In genomic region chr7:4836351-4836792, GRCm38 (mm10) we compare ENCODE assay signal across 7 mouse cellular contexts. TPM values are rescaled to one million over a fixed set of nuclear protein-coding genes. Genes with fewer than 3 reads are reported as not detected.
DNase-seq lines count a peak whose midpoint lies in the region; ATAC-seq and TF ChIP-seq lines count a peak whose summit lies in the region.

No protein-coding gene starts in this region.

- DNase-seq in Muller cell, postnatal 12 days (ENCODE audit: inconsistent ontology term) = peak; percentile 68
- DNase-seq in brain, embryonic 14.5 days (ENCODE audit: low read depth) = peak; percentile 85
- DNase-seq in limb, embryonic 11.5 days (ENCODE audit: low spot score) = peak; percentile 75
- DNase-seq in midbrain, embryonic 10.5 days (ENCODE audit: low spot score) = peak; percentile 79

- no peaks in the 10 kb centered on the region for H3K9me3 ChIP-seq in forebrain, embryonic 12.5 days
- H3K9me3 ChIP-seq in hindbrain, embryonic 13.5 days = no peaks in the 10 kb centered on the region
- no peaks in the 10 kb centered on the region for H3K9me3 ChIP-seq in limb, embryonic 11.5 days (ENCODE audit: control insufficient read depth, low read length)
- 0 out of 2 replicates have a peak, but pooled peaks cover 2% of the 10 kb centered on the region for H3K9me3 ChIP-seq in midbrain, embryonic 10.5 days (replicated peaks)

- TF ChIP-seq POLR2A in brain, embryonic 14.5 days (IDR thresholded peaks at IDR 0.05; ENCODE audit: borderline replicate concordance, extremely low read depth, insufficient read depth, insufficient read length, poor library complexity, severe bottlenecking) = peak; percentile 54; the same call in 1 of the 2 replicates
- TF ChIP-seq POLR2A in small intestine, adult 2 months (IDR thresholded peaks at IDR 0.05; ENCODE audit: low read depth, low read length) = no peak

- peak overlapping the region; percentile 60 for H3K4me3 ChIP-seq in forebrain, embryonic 12.5 days (replicated peaks)
- H3K4me3 ChIP-seq in hindbrain, embryonic 13.5 days = peak overlapping the region; percentile 62
- H3K4me3 ChIP-seq in limb, embryonic 11.5 days (ENCODE audit: low read depth, low read length) = peak overlapping the region; percentile 31
- peak overlapping the region; percentile 71 for H3K4me3 ChIP-seq in midbrain, embryonic 10.5 days
- H3K4me3 ChIP-seq in small intestine, adult 2 months (ENCODE audit: low read depth, low read length) = peak overlapping the region; percentile 60

- H3K27ac ChIP-seq in forebrain, embryonic 12.5 days = peak overlapping the region; percentile 81
- peak overlapping the region; percentile 94 for H3K27ac ChIP-seq in hindbrain, embryonic 13.5 days
- no peak overlapping the region for H3K27ac ChIP-seq in limb, embryonic 11.5 days (replicated peaks; ENCODE audit: low read depth, low read length)
- peak overlapping the region; percentile 83 for H3K27ac ChIP-seq in midbrain, embryonic 10.5 days (replicated peaks)
- no peak overlapping the region for H3K27ac ChIP-seq in small intestine, adult 2 months (ENCODE audit: insufficient read depth, low read depth, low read length)

- H3K36me3 ChIP-seq in forebrain, embryonic 12.5 days (replicated peaks) = no peaks in the 10 kb centered on the region
- H3K36me3 ChIP-seq in hindbrain, embryonic 13.5 days = peaks cover 21% of the 10 kb centered on the region
- H3K36me3 ChIP-seq in limb, embryonic 11.5 days (ENCODE audit: control insufficient read depth, insufficient read depth, low read length) = no peaks in the 10 kb centered on the region
- no peaks in the 10 kb centered on the region for H3K36me3 ChIP-seq in midbrain, embryonic 10.5 days
- no peaks in the 10 kb centered on the region for H3K36me3 ChIP-seq in small intestine, adult 2 months (ENCODE audit: control insufficient read depth, insufficient read depth, low read length)

- peak; percentile 92 for ATAC-seq in forebrain, embryonic 12.5 days (ENCODE audit: low FRiP score)
- ATAC-seq in hindbrain, embryonic 13.5 days (ENCODE audit: low FRiP score) = peak; percentile 90
- ATAC-seq in limb, embryonic 11.5 days (ENCODE audit: insufficient number of reproducible peaks, low FRiP score, low TSS enrichment, low read depth) = peak; percentile 66

- H3K4me1 ChIP-seq in forebrain, embryonic 12.5 days = peaks cover 10% of the 10 kb centered on the region
- peaks cover 26% of the 10 kb centered on the region for H3K4me1 ChIP-seq in hindbrain, embryonic 13.5 days (replicated peaks)
- peaks cover 5% of the 10 kb centered on the region; the same call in 1 of the 2 replicates for H3K4me1 ChIP-seq in limb, embryonic 11.5 days (ENCODE audit: control insufficient read depth, insufficient read depth, low read length)
- peaks cover 18% of the 10 kb centered on the region for H3K4me1 ChIP-seq in midbrain, embryonic 10.5 days
- H3K4me1 ChIP-seq in small intestine, adult 2 months (ENCODE audit: control insufficient read depth, insufficient read depth, insufficient read length, low read length) = peaks cover 6% of the 10 kb centered on the region

- H3K27me3 ChIP-seq in forebrain, embryonic 12.5 days = peaks cover 54% of the 10 kb centered on the region
- H3K27me3 ChIP-seq in hindbrain, embryonic 13.5 days = peaks cover 50% of the 10 kb centered on the region
- H3K27me3 ChIP-seq in limb, embryonic 11.5 days (ENCODE audit: control insufficient read depth, insufficient read depth, low read length) = peaks cover 46% of the 10 kb centered on the region
- H3K27me3 ChIP-seq in midbrain, embryonic 10.5 days (ENCODE audit: low read depth, poor library complexity, severe bottlenecking) = peaks cover 84% of the 10 kb centered on the region
- H3K27me3 ChIP-seq in small intestine, adult 2 months (ENCODE audit: control insufficient read depth, insufficient read depth, low read length) = peaks cover 14% of the 10 kb centered on the region; the same call in 1 of the 2 replicates

- H3K9ac ChIP-seq in forebrain, embryonic 12.5 days = peak overlapping the region; percentile 79
- peak overlapping the region; percentile 85 for H3K9ac ChIP-seq in hindbrain, embryonic 13.5 days
- peak overlapping the region; percentile 5 for H3K9ac ChIP-seq in limb, embryonic 11.5 days (ENCODE audit: low read length)

- H3K4me2 ChIP-seq in forebrain, embryonic 12.5 days = peak overlapping the region; percentile 92
- H3K4me2 ChIP-seq in hindbrain, embryonic 13.5 days = peak overlapping the region; percentile 82
- H3K4me2 ChIP-seq in limb, embryonic 11.5 days (ENCODE audit: low read depth, severe bottlenecking) = peak overlapping the region; percentile 67

- under 1% methylated on average over 51 of the region's 51 CpGs for WGBS in forebrain, embryonic 12.5 days
- under 1% methylated on average over 51 of the region's 51 CpGs for WGBS in hindbrain, embryonic 13.5 days
- WGBS in limb, embryonic 11.5 days = under 1% methylated on average over 51 of the region's 51 CpGs
- under 1% methylated on average over 51 of the region's 51 CpGs for WGBS in midbrain, embryonic 10.5 days
- WGBS in small intestine, adult 2 months = under 1% methylated on average over 48 of the region's 51 CpGs

- TF ChIP-seq CTCF in brain, embryonic 14.5 days (IDR thresholded peaks at IDR 0.05; ENCODE audit: borderline replicate concordance, extremely low read depth, insufficient read depth, insufficient read length) = peak; percentile 65
- TF ChIP-seq CTCF in small intestine, adult 2 months (IDR thresholded peaks at IDR 0.05; ENCODE audit: extremely low read depth, insufficient read length, insufficient replicate concordance, low read depth, low read length) = 0 out of 2 replicates have a peak, but pooled peaks have one; percentile 15

RNA-seq across cellular contexts. Expression of gene Shisa7, which starts 8.1 kb away (rescaled TPM):
- 145 and 170 TPM in 2 replicates for polyA plus RNA-seq in brain, embryonic 14.5 days (2012; rRNA removed)
- polyA plus RNA-seq in forebrain, embryonic 12.5 days (2016; fragmentation: Nextera tagmentation; extraction: Ambion mirVana) = 4.0 and 4.6 TPM in 2 replicates
- polyA plus RNA-seq in hindbrain, embryonic 13.5 days (2015; fragmentation: Nextera tagmentation; extraction: Ambion mirVana) = 10.9 and 11.6 TPM in 2 replicates
- polyA plus RNA-seq in limb, embryonic 11.5 days (2014; fragmentation: Nextera tagmentation; extraction: Ambion mirVana) = 0.20 and 0.44 TPM in 2 replicates
- 0.28 and 1.1 TPM in 2 replicates for polyA plus RNA-seq in midbrain, embryonic 10.5 days (2016; fragmentation: Nextera tagmentation; extraction: Ambion mirVana)
- 0.48 and 0.83 TPM in 2 replicates for polyA plus RNA-seq in small intestine, adult 2 months (2012; rRNA removed)

RNA-seq across cellular contexts. Expression of gene Ube2s, which starts 24.0 kb away (rescaled TPM):
- polyA plus RNA-seq in brain, embryonic 14.5 days (2012; rRNA removed) = 451 and 626 TPM in 2 replicates
- 434 and 445 TPM in 2 replicates for polyA plus RNA-seq in forebrain, embryonic 12.5 days (2016; fragmentation: Nextera tagmentation; extraction: Ambion mirVana)
- 252 and 267 TPM in 2 replicates for polyA plus RNA-seq in hindbrain, embryonic 13.5 days (2015; fragmentation: Nextera tagmentation; extraction: Ambion mirVana)
- 527 and 540 TPM in 2 replicates for polyA plus RNA-seq in limb, embryonic 11.5 days (2014; fragmentation: Nextera tagmentation; extraction: Ambion mirVana)
- polyA plus RNA-seq in midbrain, embryonic 10.5 days (2016; fragmentation: Nextera tagmentation; extraction: Ambion mirVana) = 357 and 426 TPM in 2 replicates
- 78.5 and 131 TPM in 2 replicates for polyA plus RNA-seq in small intestine, adult 2 months (2012; rRNA removed)

RNA-seq across cellular contexts. Expression of gene Isoc2b, which starts 33.7 kb away (rescaled TPM):
- 2.6 and 3.3 TPM in 2 replicates for polyA plus RNA-seq in brain, embryonic 14.5 days (2012; rRNA removed)
- polyA plus RNA-seq in forebrain, embryonic 12.5 days (2016; fragmentation: Nextera tagmentation; extraction: Ambion mirVana) = 2.1 and 2.7 TPM in 2 replicates
- polyA plus RNA-seq in hindbrain, embryonic 13.5 days (2015; fragmentation: Nextera tagmentation; extraction: Ambion mirVana) = 3.9 and 4.9 TPM in 2 replicates
- 2.8 and 3.5 TPM in 2 replicates for polyA plus RNA-seq in limb, embryonic 11.5 days (2014; fragmentation: Nextera tagmentation; extraction: Ambion mirVana)
- 2.8 and 4.1 TPM in 2 replicates for polyA plus RNA-seq in midbrain, embryonic 10.5 days (2016; fragmentation: Nextera tagmentation; extraction: Ambion mirVana)
- polyA plus RNA-seq in small intestine, adult 2 months (2012; rRNA removed) = 12.4 and 18.9 TPM in 2 replicates

RNA-seq across cellular contexts. Expression of gene Isoc2a, which starts 40.6 kb away (rescaled TPM):
- 6.7 and 9.0 TPM in 2 replicates for polyA plus RNA-seq in brain, embryonic 14.5 days (2012; rRNA removed)
- polyA plus RNA-seq in forebrain, embryonic 12.5 days (2016; fragmentation: Nextera tagmentation; extraction: Ambion mirVana) = 0.70 and 0.89 TPM in 2 replicates
- 0.75 and 0.78 TPM in 2 replicates for polyA plus RNA-seq in hindbrain, embryonic 13.5 days (2015; fragmentation: Nextera tagmentation; extraction: Ambion mirVana)
- polyA plus RNA-seq in limb, embryonic 11.5 days (2014; fragmentation: Nextera tagmentation; extraction: Ambion mirVana) = 0.63 and 0.84 TPM in 2 replicates
- 0.64 and 0.70 TPM in 2 replicates for polyA plus RNA-seq in midbrain, embryonic 10.5 days (2016; fragmentation: Nextera tagmentation; extraction: Ambion mirVana)
- polyA plus RNA-seq in small intestine, adult 2 months (2012; rRNA removed) = 13.4 and 15.5 TPM in 2 replicates

RNA-seq across cellular contexts. Expression of gene Rpl28, which starts 43.7 kb away (rescaled TPM):
- polyA plus RNA-seq in brain, embryonic 14.5 days (2012; rRNA removed) = 271 and 404 TPM in 2 replicates
- 306 and 310 TPM in 2 replicates for polyA plus RNA-seq in forebrain, embryonic 12.5 days (2016; fragmentation: Nextera tagmentation; extraction: Ambion mirVana)
- 239 and 250 TPM in 2 replicates for polyA plus RNA-seq in hindbrain, embryonic 13.5 days (2015; fragmentation: Nextera tagmentation; extraction: Ambion mirVana)
- 266 and 269 TPM in 2 replicates for polyA plus RNA-seq in limb, embryonic 11.5 days (2014; fragmentation: Nextera tagmentation; extraction: Ambion mirVana)
- 339 and 383 TPM in 2 replicates for polyA plus RNA-seq in midbrain, embryonic 10.5 days (2016; fragmentation: Nextera tagmentation; extraction: Ambion mirVana)
- polyA plus RNA-seq in small intestine, adult 2 months (2012; rRNA removed) = 141 and 355 TPM in 2 replicates

Comparison
In these comparisons a context has a peak if more than half of its experiments do, and no peak if none do; other contexts are left out.
1. H3K27ac ChIP-seq: peak in forebrain, embryonic 12.5 days (single experiment), hindbrain, embryonic 13.5 days (single experiment) and midbrain, embryonic 10.5 days (single experiment); none in limb, embryonic 11.5 days (single experiment) and small intestine, adult 2 months (single experiment).
2. H3K9ac ChIP-seq: peak in every context shown above with its lines; median percentile 85 in hindbrain, embryonic 13.5 days; 79 in forebrain, embryonic 12.5 days; 5 in limb, embryonic 11.5 days.
3. RNA of gene Shisa7, which starts 8.1 kb away (polyA plus RNA-seq): 145 to 170 TPM in brain, embryonic 14.5 days; 10.9 to 11.6 TPM in hindbrain, embryonic 13.5 days, 4.0 to 4.6 TPM in forebrain, embryonic 12.5 days, 0.48 to 0.83 TPM in small intestine, adult 2 months, 0.28 to 1.1 TPM in midbrain, embryonic 10.5 days and 0.20 to 0.44 TPM in limb, embryonic 11.5 days; every median in the first group is over 10 times any median in the second.
4. Peak in every context shown above with its lines, with median percentiles within 50 percentile points of each other: DNase-seq, ATAC-seq, H3K4me2 ChIP-seq and H3K4me3 ChIP-seq.